ENCODE assay signal across 8 mouse cellular contexts in the genomic region with DNA sequence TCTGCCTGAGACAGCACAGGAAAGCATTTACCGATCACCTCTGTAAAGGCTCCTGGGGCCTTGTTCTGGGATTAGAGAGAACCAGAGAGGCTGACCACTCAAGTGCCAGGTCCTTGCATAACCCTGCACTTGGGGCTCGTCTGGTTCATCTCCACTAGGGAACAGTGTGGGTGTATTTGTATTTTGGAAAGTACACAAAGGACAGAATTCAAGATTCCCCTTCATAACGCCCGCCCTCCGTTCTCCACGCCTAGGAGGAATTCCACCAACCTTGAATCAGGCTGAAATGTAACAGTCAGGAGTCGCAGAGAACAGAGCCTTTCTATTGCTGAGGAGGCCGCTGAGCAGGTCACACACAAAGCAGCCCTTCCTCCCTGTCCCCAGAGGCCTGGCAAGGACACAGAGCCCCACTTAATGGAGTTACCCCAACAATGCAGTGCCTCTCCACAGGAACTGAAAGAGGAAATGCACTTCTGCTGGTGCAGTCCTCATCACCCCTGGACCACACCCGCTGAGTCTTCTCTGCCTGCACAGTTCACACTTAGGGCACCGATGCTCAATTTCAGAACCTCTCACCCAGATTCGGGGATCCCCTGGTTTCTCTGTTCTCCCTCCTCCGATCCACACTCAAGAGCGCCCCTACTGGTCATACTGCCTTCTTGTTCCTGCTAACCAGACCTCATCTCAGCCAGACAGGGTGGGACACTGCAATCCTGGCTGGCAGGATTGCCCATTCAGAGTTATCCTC. TPM values are rescaled to one million over a fixed set of nuclear protein-coding genes. Genes with fewer than 3 reads are reported as not detected.
DNase-seq lines count a peak whose midpoint lies in the region; ATAC-seq lines count a peak whose summit lies in the region.

No protein-coding gene starts in this region.

- ATAC-seq in forebrain, embryonic 11.5 days (replicated peaks; ENCODE audit: low FRiP score), result 0 out of 2 replicates have a peak, but pooled peaks have one; percentile 44
- ATAC-seq in forebrain, embryonic 12.5 days (ENCODE audit: low FRiP score), result no peak
- peak; percentile 40; the same call in 1 of the 2 replicates for ATAC-seq in embryonic facial prominence, embryonic 11.5 days (replicated peaks; ENCODE audit: insufficient number of reproducible peaks, low FRiP score, low TSS enrichment, low read depth)
- no peak for ATAC-seq in hindbrain, embryonic 14.5 days (ENCODE audit: low FRiP score)

- H3K4me2 ChIP-seq in forebrain, embryonic 11.5 days (ENCODE audit: low read depth, low read length, severe bottlenecking), result no peak overlapping the region
- no peak overlapping the region for H3K4me2 ChIP-seq in forebrain, embryonic 12.5 days
- no peak overlapping the region for H3K4me2 ChIP-seq in embryonic facial prominence, embryonic 11.5 days (ENCODE audit: low read depth, low read length)
- H3K4me2 ChIP-seq in hindbrain, embryonic 14.5 days (replicated peaks), result no peak overlapping the region

- H3K27me3 ChIP-seq in forebrain, embryonic 11.5 days (ENCODE audit: control insufficient read depth, insufficient read depth, low read length), result no peaks in the 10 kb centered on the region
- no peaks in the 10 kb centered on the region for H3K27me3 ChIP-seq in forebrain, embryonic 12.5 days
- H3K27me3 ChIP-seq in embryonic facial prominence, embryonic 11.5 days (ENCODE audit: control insufficient read depth, insufficient read depth, low read length), result no peaks in the 10 kb centered on the region
- no peaks in the 10 kb centered on the region for H3K27me3 ChIP-seq in hindbrain, embryonic 14.5 days (ENCODE audit: control insufficient read depth, insufficient read depth, low read length)

- no peak overlapping the region for H3K4me3 ChIP-seq in forebrain, embryonic 11.5 days (ENCODE audit: low read depth, low read length)
- no peak overlapping the region for H3K4me3 ChIP-seq in forebrain, embryonic 12.5 days (replicated peaks)
- no peak overlapping the region for H3K4me3 ChIP-seq in embryonic facial prominence, embryonic 11.5 days (ENCODE audit: low read depth, low read length)
- no peak overlapping the region for H3K4me3 ChIP-seq in hindbrain, embryonic 14.5 days (replicated peaks; ENCODE audit: low read length)

- H3K4me1 ChIP-seq in forebrain, embryonic 11.5 days (replicated peaks; ENCODE audit: control insufficient read depth, insufficient read depth, low read length), result 0 out of 2 replicates have a peak, but pooled peaks cover 2% of the 10 kb centered on the region
- peaks cover 10% of the 10 kb centered on the region for H3K4me1 ChIP-seq in forebrain, embryonic 12.5 days
- H3K4me1 ChIP-seq in embryonic facial prominence, embryonic 11.5 days (ENCODE audit: control insufficient read depth, insufficient read depth, low read length), result peaks cover 3% of the 10 kb centered on the region; the same call in 1 of the 2 replicates
- H3K4me1 ChIP-seq in hindbrain, embryonic 14.5 days (replicated peaks; ENCODE audit: control insufficient read depth, insufficient read depth, low read length), result no peaks in the 10 kb centered on the region

- H3K27ac ChIP-seq in forebrain, embryonic 11.5 days (ENCODE audit: low read depth, low read length), result no peak overlapping the region
- H3K27ac ChIP-seq in forebrain, embryonic 12.5 days, result no peak overlapping the region
- no peak overlapping the region for H3K27ac ChIP-seq in embryonic facial prominence, embryonic 11.5 days (replicated peaks; ENCODE audit: low read depth, low read length)
- H3K27ac ChIP-seq in hindbrain, embryonic 14.5 days, result no peak overlapping the region

- no peaks in the 10 kb centered on the region; the same call in 1 of the 2 replicates for H3K36me3 ChIP-seq in forebrain, embryonic 11.5 days (ENCODE audit: control insufficient read depth, insufficient read depth, low read length)
- peaks cover 33% of the 10 kb centered on the region for H3K36me3 ChIP-seq in forebrain, embryonic 12.5 days (replicated peaks)
- peaks cover 5% of the 10 kb centered on the region for H3K36me3 ChIP-seq in embryonic facial prominence, embryonic 11.5 days (replicated peaks; ENCODE audit: control insufficient read depth, insufficient read depth, low read depth, low read length)
- peaks cover 22% of the 10 kb centered on the region for H3K36me3 ChIP-seq in hindbrain, embryonic 14.5 days (replicated peaks; ENCODE audit: control insufficient read depth, insufficient read depth)

- WGBS in forebrain, embryonic 11.5 days, result 74% methylated on average over 13 of the region's 13 CpGs
- 70% methylated on average over 13 of the region's 13 CpGs for WGBS in forebrain, embryonic 12.5 days
- WGBS in embryonic facial prominence, embryonic 11.5 days, result 67% methylated on average over 13 of the region's 13 CpGs
- 71% methylated on average over 13 of the region's 13 CpGs for WGBS in hindbrain, embryonic 14.5 days

- no peak overlapping the region for H3K9ac ChIP-seq in forebrain, embryonic 11.5 days (ENCODE audit: low read length)
- H3K9ac ChIP-seq in forebrain, embryonic 12.5 days, result no peak overlapping the region
- H3K9ac ChIP-seq in embryonic facial prominence, embryonic 11.5 days (replicated peaks; ENCODE audit: low read length), result no peak overlapping the region
- no peak overlapping the region for H3K9ac ChIP-seq in hindbrain, embryonic 14.5 days

- peak; percentile 75 for DNase-seq in forebrain, embryonic 11.5 days (ENCODE audit: low spot score)
- DNase-seq in 3T3-L1 (ENCODE audit: low read depth, low spot score), result peak; percentile 65
- DNase-seq in adrenal gland, postnatal 10 days, result peak; percentile 71
- DNase-seq in embryonic facial prominence, embryonic 11.5 days (ENCODE audit: low spot score), result peak; percentile 65
- peak; percentile 64 for DNase-seq in hindbrain, embryonic 14.5 days (ENCODE audit: low spot score)
- DNase-seq in lung, adult 18-20 months, result peak; percentile 75 to 86
- DNase-seq in retina, postnatal 7 days (ENCODE audit: low read depth, low spot score), result peak; percentile 31

- H3K9me3 ChIP-seq in forebrain, embryonic 11.5 days (ENCODE audit: control insufficient read depth, low read length), result no peaks in the 10 kb centered on the region
- no peaks in the 10 kb centered on the region for H3K9me3 ChIP-seq in forebrain, embryonic 12.5 days
- H3K9me3 ChIP-seq in embryonic facial prominence, embryonic 11.5 days (replicated peaks; ENCODE audit: control insufficient read depth, low read length), result no peaks in the 10 kb centered on the region
- no peaks in the 10 kb centered on the region for H3K9me3 ChIP-seq in hindbrain, embryonic 14.5 days (ENCODE audit: control insufficient read depth, low read length)

RNA-seq across cellular contexts. Expression of gene Xpnpep1, which starts 20.1 kb away (rescaled TPM):
- 150 and 168 TPM in 2 replicates for polyA plus RNA-seq in forebrain, embryonic 11.5 days (2014; fragmentation: Nextera tagmentation; extraction: Ambion mirVana)
- polyA plus RNA-seq in forebrain, embryonic 12.5 days (2016; fragmentation: Nextera tagmentation; extraction: Ambion mirVana), result 140 and 147 TPM in 2 replicates
- 100 to 1,000 TPM; 103 to 105 TPM for total RNA-seq in adrenal gland, postnatal 10 days (2021)
- polyA plus RNA-seq in embryonic facial prominence, embryonic 11.5 days (2014; fragmentation: Nextera tagmentation; extraction: Ambion mirVana), result 177 and 184 TPM in 2 replicates
- 135 and 141 TPM in 2 replicates for polyA plus RNA-seq in hindbrain, embryonic 14.5 days (2014; fragmentation: Nextera tagmentation; extraction: Ambion mirVana)

Comparison
In these comparisons a context has a peak if more than half of its experiments do, and no peak if none do; other contexts are left out.
1. ATAC-seq: peak in forebrain, embryonic 11.5 days (single experiment) and embryonic facial prominence, embryonic 11.5 days (single experiment); none in forebrain, embryonic 12.5 days (single experiment) and hindbrain, embryonic 14.5 days (single experiment).
2. Peak in every context shown above with its lines, with median percentiles within 50 percentile points of each other: DNase-seq.